Mouse (Mus musculus) erythroblast, embryonic 14.5 days (primary cell): ENCODE measurements around the gene E330017A01Rik.

ENCODE experiments used
- GATA1 ChIP-seq: IDR thresholded peaks from 2 replicates; pipeline ENCODE4 v1.6.1; 2012; ENCODE audit warnings: low read length, inconsistent platforms, mixed read lengths
- TAL1 ChIP-seq: IDR thresholded peaks from 3 replicates; pipeline ENCODE4 v1.6.1; 2012; ENCODE audit warnings: low read length, inconsistent platforms, mixed read lengths

DNA sequence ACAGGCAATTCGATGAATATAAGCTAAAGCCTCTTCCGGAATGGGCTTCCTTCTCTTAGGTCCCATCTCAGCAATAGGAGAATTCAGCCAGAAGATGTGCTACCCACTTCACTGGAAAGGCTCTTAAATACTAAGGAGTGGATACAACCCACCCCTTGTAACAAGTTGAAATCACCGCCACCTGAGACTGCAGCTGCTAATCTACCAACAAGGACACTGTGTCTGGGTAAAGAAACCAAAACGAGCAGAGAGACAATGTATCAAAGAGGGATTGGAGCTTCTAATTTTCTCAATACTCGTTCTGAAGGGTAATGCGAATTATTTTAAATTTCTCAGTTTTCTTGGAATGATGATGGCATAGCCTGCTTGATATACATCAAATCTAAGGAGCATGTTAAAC, 21.7 kb downstream of the E330017A01Rik start, which contains the start of gene Gm813:
- no peak for TF ChIP-seq TAL1
- no peak for TF ChIP-seq GATA1
